In the genomic region with DNA sequence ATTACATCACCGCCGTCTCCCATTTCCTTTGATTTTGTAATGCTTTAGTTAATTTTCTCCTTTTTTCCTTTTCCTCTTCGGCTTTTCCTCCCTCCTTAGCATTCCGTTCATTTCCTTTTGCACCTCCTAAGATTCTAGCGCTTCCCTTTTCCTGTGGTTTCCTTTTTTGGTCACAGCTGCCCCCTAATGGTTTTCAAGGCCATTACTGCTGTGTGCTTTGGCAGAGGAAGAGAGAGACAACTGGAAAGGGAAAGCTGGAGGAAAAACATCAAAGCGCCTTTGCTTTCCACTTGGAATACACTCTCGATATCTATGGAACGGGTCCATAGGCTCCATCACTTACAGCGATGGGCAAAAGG, we compare ENCODE assay signal across 8 mouse cellular contexts. TPM values are rescaled to one million over a fixed set of nuclear protein-coding genes. Genes with fewer than 3 reads are reported as not detected.
DNase-seq lines count a peak whose midpoint lies in the region; ATAC-seq and TF ChIP-seq lines count a peak whose summit lies in the region.

No protein-coding gene starts in this region.

- H3K4me1 ChIP-seq in hindbrain, embryonic 12.5 days = peaks cover 9% of the 10 kb centered on the region
- no peaks in the 10 kb centered on the region for H3K4me1 ChIP-seq in lung, adult 2 months (ENCODE audit: control insufficient read depth, insufficient read depth, low read length)

- 28% methylated on average over 9 of the region's 9 CpGs for WGBS in hindbrain, embryonic 12.5 days
- 5% methylated on average over 9 of the region's 9 CpGs for WGBS in lung, adult 2 months

- ATAC-seq in hindbrain, embryonic 12.5 days (ENCODE audit: low FRiP score) = no peak

- H3K27ac ChIP-seq in hindbrain, embryonic 12.5 days = no peak overlapping the region

- H3K9me3 ChIP-seq in hindbrain, embryonic 12.5 days (replicated peaks) = no peaks in the 10 kb centered on the region

- peak; percentile 35 for TF ChIP-seq CTCF in lung, adult 2 months (IDR thresholded peaks at IDR 0.05; ENCODE audit: insufficient read depth, low read length)

- DNase-seq in layer of hippocampus, adult 11-12 months (ENCODE audit: low spot score) = peak; percentile 64
- no peak for DNase-seq in layer of hippocampus, adult 8-10 months (ENCODE audit: low spot score in 2 of 2)
- peak; percentile 87 for DNase-seq in embryo, embryonic 10.5 days (ENCODE audit: low spot score)
- DNase-seq in lung, adult 2 months = no peak
- peak; percentile 83 for DNase-seq in retina, postnatal 1 day
- DNase-seq in left cerebral cortex, postnatal 4 days = no peak
- DNase-seq in right cerebral cortex, postnatal 25 days = no peak

- H3K36me3 ChIP-seq in hindbrain, embryonic 12.5 days = no peaks in the 10 kb centered on the region

- no peak overlapping the region for H3K9ac ChIP-seq in hindbrain, embryonic 12.5 days

- peak overlapping the region; percentile 35 for H3K4me2 ChIP-seq in hindbrain, embryonic 12.5 days (replicated peaks)

- H3K4me3 ChIP-seq in hindbrain, embryonic 12.5 days = no peak overlapping the region
- no peak overlapping the region for H3K4me3 ChIP-seq in lung, adult 2 months (replicated peaks; ENCODE audit: extremely low read depth, low read depth, low read length)

- no peak for TF ChIP-seq POLR2A in lung, adult 2 months (IDR thresholded peaks at IDR 0.05; ENCODE audit: borderline replicate concordance, extremely low read depth, low read depth, low read length)

- 0 out of 2 replicates have a peak, but pooled peaks cover 3% of the 10 kb centered on the region for H3K27me3 ChIP-seq in hindbrain, embryonic 12.5 days

- intact Hi-C loops in left cerebral cortex, postnatal 4 days (cut with DNase I) = loop anchor here (2.0 kb wide), 1 partner anchor 770 kb away; no protein-coding TSS in a partner anchor

RNA-seq across cellular contexts. Expression of a gene that starts 6.1 kb away (rescaled TPM):
- total RNA-seq in layer of hippocampus, adult 8-10 months (2022) = 10 to 100 TPM; 61.1 to 61.8 (median 61.5) TPM
- 43.8 and 45.9 TPM in 2 replicates for polyA plus RNA-seq in hindbrain, embryonic 12.5 days (2016; fragmentation: Nextera tagmentation; extraction: Ambion mirVana)
- polyA plus RNA-seq in lung, adult 2 months (2012; rRNA removed) = 21.6 and 27.8 TPM in 2 replicates
- 10 to 100 TPM; 49.9 to 86.2 TPM for total RNA-seq in left cerebral cortex, postnatal 4 days (2021)

Comparison
In these comparisons a context has a peak if more than half of its experiments do, and no peak if none do; other contexts are left out.
1. DNase-seq: peak in layer of hippocampus, adult 11-12 months (single experiment), embryo, embryonic 10.5 days (single experiment) and retina, postnatal 1 day (single experiment); none in layer of hippocampus, adult 8-10 months (0 of 2), lung, adult 2 months (single experiment), left cerebral cortex, postnatal 4 days (single experiment) and right cerebral cortex, postnatal 25 days (single experiment).